Mouse (Mus musculus) cerebral cortex, adult 2 months (tissue): ENCODE results near the gene Ppt2.

Source experiments
- WGBS: fragments of 180-500 bp; shearing (Covaris S2); methylation state at CpG from one replicate; pipeline ENCODE4 v1.1.7; 2018; 5-methylcytosine and 5-hydroxymethylcytosine counted together

Gene Ppt2

GRCm38 (mm10) chr17:34587423-34587811, 40.9 kb downstream of the Ppt2 start:
- WGBS = under 1% methylated on average over 49 of the region's 50 CpGs

- under 1% methylated on average over 38 of the region's 38 CpGs for WGBS
Measured at GRCm38 (mm10) chr17:34586796-34587422, 41.4 kb downstream of the Ppt2 start.

- 24% methylated on average over 32 of the region's 32 CpGs for WGBS
Measured at GRCm38 (mm10) chr17:34585877-34586771, 42.2 kb downstream of the Ppt2 start.

GRCm38 (mm10) chr17:34585121-34585520, 43.2 kb downstream of the Ppt2 start:
- WGBS = 71% methylated on average over 8 of the region's 8 CpGs

- 94% methylated on average over 8 of the region's 8 CpGs for WGBS
Measured at GRCm38 (mm10) chr17:34583819-34584218, 44.5 kb downstream of the Ppt2 start.

GRCm38 (mm10) chr17:34583397-34583796, 44.9 kb downstream of the Ppt2 start:
- 72% methylated on average over 7 of the region's 7 CpGs for WGBS

GRCm38 (mm10) chr17:34582528-34582927, 45.8 kb downstream of the Ppt2 start:
- WGBS = 92% methylated on average over 12 of the region's 12 CpGs

- 95% methylated on average over 3 of the region's 3 CpGs for WGBS
Measured at GRCm38 (mm10) chr17:34578070-34578469, 50.2 kb downstream of the Ppt2 start.

GRCm38 (mm10) chr17:34576577-34576976, 51.7 kb downstream of the Ppt2 start:
- 68% methylated on average over 5 of the region's 5 CpGs for WGBS

- 23% methylated on average over 15 of the region's 15 CpGs for WGBS
Measured at GRCm38 (mm10) chr17:34572361-34572760, 55.9 kb downstream of the Ppt2 start.

- 22% methylated on average over 5 of the region's 5 CpGs for WGBS
Measured at GRCm38 (mm10) chr17:34571875-34572274, 56.4 kb downstream of the Ppt2 start.

GRCm38 (mm10) chr17:34569919-34570318, 58.4 kb downstream of the Ppt2 start:
- WGBS = 76% methylated on average over 4 of the region's 4 CpGs

- WGBS = 82% methylated on average over 13 of the region's 13 CpGs
Measured at GRCm38 (mm10) chr17:34568421-34568820, 59.9 kb downstream of the Ppt2 start.

GRCm38 (mm10) chr17:34567311-34567710, 61.0 kb downstream of the Ppt2 start:
- WGBS = 75% methylated on average over 9 of the region's 9 CpGs
